Mouse (Mus musculus) stomach, embryonic 15.5 days (tissue): ENCODE results near the gene Gata5. TPM values are rescaled to one million over a fixed set of nuclear protein-coding genes. Genes with fewer than 3 reads are reported as not detected.

Experiments used
- ATAC-seq: fragments of 200-750 bp; cut with Nextera tagmentation; 2 replicates; pipeline ENCODE4 v1.8.0; 2017; ENCODE audit warnings: low read depth, moderate number of reproducible peaks, moderate TSS enrichment; ENCODE audit not compliant: insufficient read depth, low FRiP score
- H3K27ac ChIP-seq: fragments of 300-500 bp; sonication (generic); 2 replicates; pipeline ENCODE4 v1.5.1; 2015; ENCODE audit warnings: mild to moderate bottlenecking, inconsistent platforms
- H3K27me3 ChIP-seq: fragments of 300-500 bp; sonication (generic); replicated peaks from 2 replicates; pipeline ENCODE4 v1.6.1; 2015; ENCODE audit warnings: inconsistent platforms
- H3K36me3 ChIP-seq: fragments of 300-500 bp; sonication (generic); 2 replicates; pipeline ENCODE4 v1.6.1; 2015; ENCODE audit warnings: inconsistent platforms
- H3K4me1 ChIP-seq: fragments of 300-500 bp; sonication (generic); 2 replicates; pipeline ENCODE4 v1.6.1; 2015; ENCODE audit warnings: inconsistent platforms
- H3K4me2 ChIP-seq: fragments of 300-500 bp; sonication (generic); 2 replicates; pipeline ENCODE4 v1.6.1; 2015; ENCODE audit warnings: mild to moderate bottlenecking, inconsistent platforms
- H3K4me3 ChIP-seq: fragments of 300-500 bp; sonication (generic); replicated peaks from 2 replicates; pipeline ENCODE4 v1.5.1; 2015; ENCODE audit warnings: inconsistent platforms
- H3K9ac ChIP-seq: fragments of 300-500 bp; sonication (generic); 2 replicates; pipeline ENCODE4 v1.6.1; 2015; ENCODE audit warnings: inconsistent platforms
- H3K9me3 ChIP-seq: fragments of 300-500 bp; sonication (generic); 2 replicates; pipeline ENCODE4 v1.6.1; 2016; ENCODE audit warnings: inconsistent platforms
- WGBS: fragments of 180-500 bp; shearing (Covaris S2); methylation state at CpG from one replicate; pipeline ENCODE4 v1.1.7; 2015; 5-methylcytosine and 5-hydroxymethylcytosine counted together
- polyA plus RNA-seq: library from polyadenylated mRNA; unstranded; fragments of >200 nt; fragmentation: Nextera tagmentation; extraction: Ambion mirVana; gene quantifications from 2 replicates; pipeline ENCODE4 v1.2.1, GENCODE M21; 2015

Gata5 gene
- polyA plus RNA-seq, 1 experiment from 2014 or later: 5.5 TPM

DNA sequence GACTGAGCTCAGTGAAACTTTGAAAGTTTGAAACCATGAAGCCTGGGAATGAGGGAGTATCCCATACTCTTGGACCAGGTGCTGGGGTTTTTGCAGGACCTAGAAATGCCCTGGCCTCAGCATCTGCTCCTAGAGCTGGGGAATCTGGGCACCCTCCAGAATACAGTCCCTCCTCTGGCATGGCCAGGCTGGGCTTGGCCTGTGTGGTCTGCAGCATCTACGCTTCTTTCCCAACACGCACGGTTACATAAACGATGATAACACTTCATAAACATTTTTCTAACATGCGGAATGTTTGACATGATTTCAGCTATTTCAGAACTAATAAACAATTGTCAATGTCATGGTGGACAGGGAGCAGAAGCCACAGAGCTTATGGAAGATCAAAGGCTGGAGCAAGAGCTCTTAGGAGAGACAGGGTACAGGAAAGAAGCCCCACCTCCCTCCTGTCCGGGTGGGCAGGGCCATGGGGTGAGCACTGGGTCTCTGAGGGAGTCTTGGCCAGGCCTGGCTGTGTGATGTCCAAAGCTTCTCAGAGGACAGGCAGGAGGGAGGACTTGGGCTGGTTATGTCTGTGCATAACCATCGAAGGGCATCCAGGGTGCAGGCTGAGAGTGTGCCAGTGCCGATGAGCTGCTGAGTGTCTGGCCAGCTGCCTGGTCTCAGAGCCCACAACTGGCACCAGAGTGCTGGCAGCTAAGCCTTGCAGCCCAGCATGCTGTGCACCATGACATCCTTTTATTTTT lies 27.9 kb downstream of the Gata5 start:
- Histone ChIP-seq H3K36me3 (no peaks in the 10 kb centered on the region), H3K27ac (peak overlapping the region; percentile 40; the same call in 1 of the 2 replicates), H3K4me1 (peaks cover 3% of the 10 kb centered on the region; the same call in 1 of the 2 replicates), H3K27me3 (no peaks in the 10 kb centered on the region), H3K9me3 (no peaks in the 10 kb centered on the region), H3K9ac (no peak overlapping the region), H3K4me2 (no peak overlapping the region), H3K4me3 (no peak overlapping the region)
- 0 out of 2 replicates have a peak, but pooled peaks have one; percentile 28 for ATAC-seq
- WGBS: 47% methylated on average over 8 of the region's 8 CpGs

DNA sequence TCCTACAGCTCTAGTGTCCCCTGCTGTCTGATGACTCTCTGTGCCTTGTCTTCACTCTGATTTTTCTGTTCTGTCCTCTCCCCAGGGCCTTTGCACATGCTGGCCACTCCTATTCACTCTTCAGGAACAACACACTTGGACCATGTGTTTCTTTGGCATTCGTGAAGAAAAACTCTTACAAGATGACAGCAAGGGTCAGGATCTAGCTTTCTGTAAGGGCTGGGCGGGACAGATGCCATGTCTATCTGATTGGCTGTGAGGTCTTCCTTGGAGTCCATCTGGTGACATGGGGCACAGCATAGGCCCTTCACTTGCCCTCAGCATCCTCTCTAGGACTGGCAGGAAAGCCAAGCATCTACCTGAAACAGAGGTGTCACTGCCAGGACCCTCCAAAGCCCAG lies 28.5 kb downstream of the Gata5 start:
- Histone ChIP-seq H3K4me3 (no peak overlapping the region), H3K27me3 (no peaks in the 10 kb centered on the region), H3K9ac (no peak overlapping the region), H3K4me2 (no peak overlapping the region), H3K36me3 (no peaks in the 10 kb centered on the region), H3K9me3 (no peaks in the 10 kb centered on the region), H3K4me1 (peaks cover 3% of the 10 kb centered on the region; the same call in 1 of the 2 replicates), H3K27ac (0 out of 2 replicates have a peak overlapping the region, but pooled peaks have one; percentile 9)
- ATAC-seq: no peak
- 86% methylated on average over 2 of the region's 2 CpGs for WGBS

DNA sequence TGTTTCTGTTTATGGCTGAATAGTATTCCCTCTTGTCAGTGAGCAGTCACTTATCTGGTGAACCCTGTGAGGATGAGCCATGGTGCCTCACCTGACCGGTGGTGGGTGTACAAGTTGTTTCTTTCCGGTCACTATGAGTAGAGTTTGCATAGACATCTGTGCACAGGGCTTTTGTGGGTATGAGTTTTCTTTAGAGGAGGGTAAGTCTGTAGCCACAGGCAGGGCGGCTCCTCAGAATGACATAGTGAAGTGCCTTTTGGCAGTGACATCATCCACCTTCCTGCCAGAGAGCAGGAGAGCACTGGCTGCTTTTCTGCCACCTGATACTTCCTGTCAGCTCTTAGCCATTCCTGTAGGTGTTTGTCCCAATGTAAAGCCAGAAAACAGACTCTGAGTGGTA lies 29.0 kb downstream of the Gata5 start:
- no peak overlapping the region for H3K4me2 ChIP-seq
- no peak overlapping the region for H3K4me3 ChIP-seq
- 74% methylated on average over 3 of the region's 3 CpGs for WGBS
- no peak for ATAC-seq
- peaks cover 5% of the 10 kb centered on the region; the same call in 1 of the 2 replicates for H3K4me1 ChIP-seq
- H3K36me3 ChIP-seq: no peaks in the 10 kb centered on the region
- H3K9me3 ChIP-seq: no peaks in the 10 kb centered on the region
- no peak overlapping the region for H3K9ac ChIP-seq
- no peaks in the 10 kb centered on the region for H3K27me3 ChIP-seq
- no peak overlapping the region for H3K27ac ChIP-seq

DNA sequence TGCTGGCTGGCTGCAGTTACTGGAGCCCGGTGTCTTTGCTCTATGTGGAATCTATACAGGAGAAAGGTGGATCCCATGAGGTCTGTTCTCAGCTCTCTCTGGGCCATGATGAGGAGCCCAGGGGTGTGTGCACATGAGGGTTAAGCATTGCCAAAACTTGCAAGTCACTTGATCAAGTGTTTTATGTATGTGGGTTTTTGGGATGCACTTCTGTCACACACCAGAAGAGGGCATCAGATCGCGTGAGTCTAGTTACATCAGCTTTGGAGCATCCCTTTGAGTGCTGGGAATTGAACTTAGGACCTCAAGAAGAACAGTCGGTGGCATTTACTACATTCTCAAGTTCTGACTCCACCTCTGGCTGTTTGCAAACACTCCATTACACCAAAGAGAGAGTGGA lies 29.9 kb downstream of the Gata5 start:
- Histone ChIP-seq H3K9me3 (no peaks in the 10 kb centered on the region), H3K9ac (no peak overlapping the region), H3K4me2 (no peak overlapping the region), H3K27ac (no peak overlapping the region), H3K27me3 (no peaks in the 10 kb centered on the region), H3K4me3 (no peak overlapping the region), H3K4me1 (peaks cover 7% of the 10 kb centered on the region; the same call in 1 of the 2 replicates), H3K36me3 (no peaks in the 10 kb centered on the region)
- no peak for ATAC-seq
- WGBS: 56% methylated on average over 4 of the region's 4 CpGs

DNA sequence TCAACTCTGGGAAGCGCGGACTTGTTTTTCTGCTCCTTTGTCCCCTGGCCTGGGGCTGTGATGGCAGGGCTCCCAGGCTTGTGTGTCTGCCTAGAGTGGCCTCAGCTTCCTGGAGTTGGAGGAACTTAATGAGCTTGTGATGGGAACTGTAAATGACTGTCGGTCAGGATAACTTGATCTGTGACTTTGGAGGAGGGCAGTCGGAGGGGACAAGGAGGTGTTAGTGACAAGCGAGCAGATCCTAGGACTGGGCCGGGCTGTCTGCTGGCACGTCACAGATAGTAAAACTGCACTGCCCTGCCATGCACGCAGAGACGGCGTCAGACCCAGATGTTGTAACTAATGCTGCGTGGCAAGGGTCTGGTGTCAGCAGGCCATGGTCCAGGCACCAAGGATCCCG lies 31.0 kb downstream of the Gata5 start:
- H3K27ac ChIP-seq: no peak overlapping the region

DNA sequence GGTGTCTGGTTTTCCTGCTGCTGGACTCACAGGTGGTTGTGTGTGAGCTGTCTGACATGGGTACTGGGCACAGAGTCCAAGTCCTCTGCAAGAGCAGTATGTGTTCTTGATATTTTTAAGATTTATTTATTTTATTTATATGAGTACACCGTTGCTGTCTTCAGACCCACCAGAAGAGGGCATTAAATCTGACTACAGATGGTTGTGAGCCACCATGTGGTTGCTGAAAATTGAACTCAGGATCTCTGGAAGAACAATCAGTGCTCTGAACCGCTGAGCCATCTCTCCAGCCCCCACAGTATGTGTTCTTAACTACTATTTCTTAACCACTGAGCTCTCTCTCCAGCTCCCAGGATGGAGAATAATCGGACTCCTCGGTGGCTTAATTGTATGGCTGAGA lies 32.3 kb downstream of the Gata5 start:
- Histone ChIP-seq H3K4me1 (peaks cover 7% of the 10 kb centered on the region; the same call in 1 of the 2 replicates), H3K9ac (no peak overlapping the region), H3K27me3 (no peaks in the 10 kb centered on the region), H3K9me3 (no peaks in the 10 kb centered on the region), H3K4me3 (no peak overlapping the region), H3K4me2 (no peak overlapping the region), H3K27ac (no peak overlapping the region), H3K36me3 (no peaks in the 10 kb centered on the region)
- ATAC-seq: no peak
- WGBS: 78% methylated on average over 4 of the region's 4 CpGs

More for the DNA sequence above, 31.0 kb downstream of the Gata5 start:
- Histone ChIP-seq H3K4me2 (no peak overlapping the region), H3K36me3 (no peaks in the 10 kb centered on the region), H3K4me3 (no peak overlapping the region), H3K9ac (no peak overlapping the region), H3K9me3 (no peaks in the 10 kb centered on the region), H3K4me1 (peaks cover 7% of the 10 kb centered on the region; the same call in 1 of the 2 replicates), H3K27me3 (no peaks in the 10 kb centered on the region)
- ATAC-seq: no peak
- 80% methylated on average over 12 of the region's 12 CpGs for WGBS

DNA sequence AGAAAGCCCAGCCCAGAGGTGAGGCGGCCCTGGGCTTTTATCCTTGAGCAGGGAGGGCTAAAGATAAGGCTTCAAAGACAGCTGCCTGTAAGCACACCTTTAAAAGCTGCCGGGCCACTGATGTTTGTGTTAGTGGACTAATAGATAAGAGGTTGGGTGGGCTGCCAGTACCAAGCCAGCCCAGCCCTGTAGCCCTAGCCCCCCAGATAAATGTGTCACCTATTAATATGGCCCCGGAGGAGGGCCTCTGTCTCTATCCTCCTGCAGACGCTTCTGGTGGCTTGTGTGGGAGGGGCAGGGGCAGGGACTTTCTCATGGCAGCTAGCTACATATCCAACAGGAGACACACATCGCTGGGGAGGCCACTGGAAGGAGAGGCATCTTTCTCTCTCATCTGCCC lies 33.7 kb downstream of the Gata5 start:
- Histone ChIP-seq H3K4me1 (0 out of 2 replicates have a peak, but pooled peaks cover 3% of the 10 kb centered on the region), H3K9ac (no peak overlapping the region), H3K9me3 (no peaks in the 10 kb centered on the region), H3K4me3 (no peak overlapping the region), H3K4me2 (no peak overlapping the region), H3K27ac (no peak overlapping the region), H3K36me3 (no peaks in the 10 kb centered on the region), H3K27me3 (no peaks in the 10 kb centered on the region)
- peak; percentile 80 for ATAC-seq
- 21% methylated on average over 5 of the region's 5 CpGs for WGBS

DNA sequence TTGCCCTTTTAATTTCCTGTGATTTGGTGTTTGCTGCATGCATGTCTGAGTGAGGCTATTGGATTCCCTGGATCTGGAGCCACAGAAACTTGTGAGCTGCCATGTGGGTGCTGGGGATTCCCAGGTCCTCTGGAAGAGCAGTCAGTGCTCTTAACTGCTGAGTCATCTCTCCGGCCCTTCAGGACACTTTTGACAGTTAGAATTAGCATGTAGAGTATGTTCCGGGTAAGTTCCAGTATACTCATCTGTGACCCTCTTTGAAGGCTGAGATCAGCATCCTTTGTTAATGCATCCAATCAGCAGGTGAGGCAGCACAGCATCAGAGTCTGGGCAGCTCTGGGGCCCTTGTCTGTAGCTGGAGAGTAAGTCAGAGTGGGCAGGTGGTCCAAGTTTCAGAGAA lies 34.2 kb downstream of the Gata5 start:
- no peak for ATAC-seq
- H3K27ac ChIP-seq: 0 out of 2 replicates have a peak overlapping the region, but pooled peaks have one; percentile 6

DNA sequence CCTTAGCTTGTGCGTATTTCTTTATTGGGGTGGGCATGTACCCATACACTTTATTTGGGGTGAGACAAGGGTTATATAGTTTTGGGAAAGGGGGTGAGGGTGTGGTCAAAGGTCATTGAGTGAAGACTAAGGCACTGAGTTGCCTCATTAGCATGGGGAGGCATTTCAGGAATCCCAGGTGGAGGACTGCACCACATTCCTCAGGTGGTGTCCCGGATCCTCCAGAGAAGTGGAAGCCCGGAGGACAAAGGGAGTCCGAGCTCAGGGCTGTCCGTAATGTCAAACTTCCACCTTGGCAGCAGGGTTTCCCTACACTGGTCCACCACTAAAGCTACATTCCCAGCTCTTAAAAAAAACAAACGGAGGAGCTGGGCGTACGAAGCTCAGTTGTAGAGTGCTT lies 41.6 kb downstream of the Gata5 start:
- H3K9ac ChIP-seq: no peak overlapping the region
- 68% methylated on average over 8 of the region's 8 CpGs for WGBS
- H3K4me2 ChIP-seq: no peak overlapping the region
- H3K4me1 ChIP-seq: peaks cover 14% of the 10 kb centered on the region; the same call in 1 of the 2 replicates
- no peaks in the 10 kb centered on the region for H3K27me3 ChIP-seq
- ATAC-seq: no peak
- H3K27ac ChIP-seq: no peak overlapping the region
- H3K9me3 ChIP-seq: no peaks in the 10 kb centered on the region
- H3K36me3 ChIP-seq: no peaks in the 10 kb centered on the region
- H3K4me3 ChIP-seq: no peak overlapping the region

More for the DNA sequence above, 34.2 kb downstream of the Gata5 start:
- Histone ChIP-seq H3K4me3 (no peak overlapping the region), H3K9ac (no peak overlapping the region), H3K9me3 (no peaks in the 10 kb centered on the region), H3K4me2 (no peak overlapping the region), H3K4me1 (0 out of 2 replicates have a peak, but pooled peaks cover 3% of the 10 kb centered on the region), H3K27me3 (no peaks in the 10 kb centered on the region), H3K36me3 (no peaks in the 10 kb centered on the region)
- WGBS: 27% methylated on average over 2 of the region's 2 CpGs

DNA sequence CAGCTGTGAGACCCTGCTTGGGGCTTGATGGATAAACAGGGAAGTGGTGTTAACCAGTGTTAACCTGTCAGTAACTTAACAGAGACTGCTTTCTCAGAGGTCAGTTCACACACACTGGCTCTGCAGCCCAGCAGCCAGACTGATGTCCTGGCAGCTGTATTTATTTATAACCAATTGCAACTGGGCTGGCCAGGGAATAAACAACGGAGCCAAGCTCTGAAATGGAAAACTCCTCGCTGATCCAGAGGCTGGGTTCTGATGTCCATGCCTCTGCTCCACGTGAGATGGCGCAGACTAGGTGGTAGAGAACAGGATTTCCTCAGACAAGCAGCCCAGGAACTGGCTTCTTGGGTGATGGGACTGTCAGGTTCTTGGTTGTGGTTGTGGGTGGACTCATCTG lies 42.5 kb downstream of the Gata5 start:
- H3K9me3 ChIP-seq: no peaks in the 10 kb centered on the region
- H3K4me2 ChIP-seq: no peak overlapping the region
- peak overlapping the region; percentile 38; the same call in 1 of the 2 replicates for H3K27ac ChIP-seq
- no peak overlapping the region for H3K9ac ChIP-seq
- WGBS: 51% methylated on average over 4 of the region's 4 CpGs
- H3K36me3 ChIP-seq: no peaks in the 10 kb centered on the region
- ATAC-seq: no peak
- H3K4me3 ChIP-seq: no peak overlapping the region
- H3K4me1 ChIP-seq: peaks cover 14% of the 10 kb centered on the region; the same call in 1 of the 2 replicates
- H3K27me3 ChIP-seq: no peaks in the 10 kb centered on the region

DNA sequence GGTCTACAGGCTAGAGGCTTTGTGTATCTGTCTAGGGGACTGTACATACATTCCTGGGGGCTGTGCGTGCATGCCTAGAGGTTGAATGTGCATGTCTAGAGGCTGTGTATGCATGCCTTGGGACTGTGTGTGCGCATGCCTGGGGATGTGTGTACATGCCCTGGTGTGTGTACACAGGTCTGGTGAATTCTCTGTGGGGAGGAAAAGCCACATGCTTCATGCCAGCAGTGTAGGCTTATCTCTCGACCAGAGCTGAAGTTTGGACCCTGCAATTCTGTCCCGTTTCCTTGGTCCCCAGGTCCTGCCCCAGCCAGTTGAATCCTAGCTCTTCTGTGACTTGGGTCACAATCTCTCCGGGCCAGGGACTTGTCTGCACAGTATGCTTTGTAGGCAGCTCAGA lies 42.9 kb downstream of the Gata5 start:
- peak overlapping the region; percentile 38; the same call in 1 of the 2 replicates for H3K27ac ChIP-seq
- WGBS: 54% methylated on average over 5 of the region's 5 CpGs
- no peak; the same call in 1 of the 2 replicates for ATAC-seq
- no peak overlapping the region for H3K4me2 ChIP-seq
- no peak overlapping the region for H3K9ac ChIP-seq
- no peaks in the 10 kb centered on the region for H3K9me3 ChIP-seq
- no peaks in the 10 kb centered on the region for H3K36me3 ChIP-seq
- H3K4me1 ChIP-seq: peaks cover 14% of the 10 kb centered on the region; the same call in 1 of the 2 replicates
- no peak overlapping the region for H3K4me3 ChIP-seq
- H3K27me3 ChIP-seq: no peaks in the 10 kb centered on the region

DNA sequence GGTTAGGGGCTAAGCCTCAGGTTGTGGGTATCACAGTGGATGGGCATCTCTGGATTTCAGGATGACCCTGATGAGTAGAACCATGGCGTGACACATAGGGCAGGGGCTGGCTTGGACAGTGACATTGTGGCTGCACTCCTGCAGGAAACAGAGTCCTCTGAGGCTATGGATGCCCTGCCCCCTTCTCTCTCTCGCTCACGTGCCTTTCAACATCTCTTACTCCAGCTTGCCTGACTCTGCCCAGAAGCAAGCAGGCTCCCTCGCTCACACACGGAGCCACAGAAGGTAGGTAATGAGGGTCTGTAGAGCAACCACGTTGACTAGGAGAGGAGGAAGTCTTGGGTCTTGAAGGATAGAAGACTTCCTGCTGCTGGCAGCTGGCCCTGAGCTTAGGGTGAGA lies 44.0 kb downstream of the Gata5 start:
- H3K36me3 ChIP-seq: no peaks in the 10 kb centered on the region
- ATAC-seq: no peak
- H3K27ac ChIP-seq: peak overlapping the region; percentile 92
- H3K27me3 ChIP-seq: no peaks in the 10 kb centered on the region
- H3K4me2 ChIP-seq: no peak overlapping the region
- 49% methylated on average over 6 of the region's 6 CpGs for WGBS
- no peaks in the 10 kb centered on the region for H3K9me3 ChIP-seq
- H3K9ac ChIP-seq: no peak overlapping the region
- peaks cover 14% of the 10 kb centered on the region; the same call in 1 of the 2 replicates for H3K4me1 ChIP-seq
- no peak overlapping the region for H3K4me3 ChIP-seq
